Mouse (Mus musculus): ENCODE results near the gene Igfn1. TPM values are rescaled to one million over a fixed set of nuclear protein-coding genes. Genes with fewer than 3 reads are reported as not detected.

Igfn1 gene
- total RNA-seq (2021) = 10 to 100 TPM; 17.2 to 20.3 TPM
- long read RNA-seq, experiment 1, partial matches to known transcripts = 9 of 13 reads
- long read RNA-seq, experiment 1, other reads (novel, unspliced or antisense) = 4 of 13 reads
- long read RNA-seq, experiment 2, partial matches to known transcripts = 3 of 4 reads
- long read RNA-seq, experiment 2, other reads (novel, unspliced or antisense) = 1 of 4 reads

DNA sequence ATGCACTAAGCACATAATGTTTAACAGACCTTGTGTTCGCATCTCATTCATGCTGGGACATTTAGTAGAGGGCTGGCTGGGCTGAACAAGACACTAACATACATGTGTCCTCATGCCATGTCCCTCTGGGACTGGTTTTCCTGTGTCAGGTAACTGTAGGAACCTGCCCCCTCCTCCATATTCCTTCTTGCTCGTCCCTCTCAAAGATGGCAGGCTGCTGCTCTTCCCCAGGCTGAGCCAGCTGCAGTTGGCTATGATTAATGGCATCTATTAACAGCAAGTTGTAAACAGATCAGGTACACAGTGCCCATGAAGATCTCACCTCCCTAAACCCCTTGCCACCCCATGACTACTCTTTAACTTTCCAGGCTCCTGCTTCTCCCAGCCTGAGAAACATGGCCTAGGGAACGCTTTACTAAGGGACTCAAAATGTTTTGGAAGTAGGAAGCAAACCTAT lies at the start of gene Igfn1:
Gene Igfn1 (minus strand): TSS at position 51 of the 457 bp plus-strand sequence.
- no peak for DNase-seq (ENCODE audit: low spot score in 2 of 2)

DNA sequence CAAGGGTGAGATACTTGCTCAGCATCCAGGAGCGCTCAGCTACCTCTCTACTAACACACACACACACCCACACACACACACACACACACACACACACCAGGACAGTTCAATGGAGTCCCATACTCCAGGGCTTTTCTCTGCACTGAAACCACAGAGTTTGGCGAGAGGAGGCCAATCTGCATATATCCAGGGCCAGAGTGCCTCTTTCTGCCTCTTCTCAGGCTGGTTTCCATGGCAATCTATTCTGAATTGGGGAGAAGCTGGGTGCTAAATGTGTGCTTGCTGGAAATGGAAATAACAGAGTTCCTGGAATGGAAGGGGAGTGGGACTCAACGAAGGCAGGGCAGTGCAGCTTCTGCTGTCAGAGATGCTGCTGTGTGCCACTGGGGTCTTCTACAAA lies 49.6 kb upstream of the Igfn1 start:
- peak; percentile 62 to 72 for DNase-seq (ENCODE audit: low spot score in 2 of 2)

DNA sequence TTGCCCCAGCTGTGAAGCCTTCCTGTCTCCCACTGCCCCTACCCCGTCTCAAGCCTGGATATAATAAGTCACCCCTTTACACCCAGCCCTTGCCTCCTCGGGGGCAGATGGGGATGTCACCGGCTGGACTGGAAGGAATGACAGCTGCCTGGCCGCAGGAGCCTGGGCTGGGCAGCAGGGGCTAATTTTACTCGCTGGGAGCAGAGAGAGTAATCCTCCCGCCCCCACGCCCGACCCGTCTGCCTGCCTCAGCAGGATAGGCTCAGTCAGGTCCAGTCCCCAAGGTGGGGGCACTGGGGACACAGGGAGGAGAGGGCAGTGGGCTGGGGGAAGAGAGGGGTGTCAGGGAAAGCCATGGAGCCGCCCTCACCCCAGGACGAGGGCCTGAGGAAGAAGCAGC lies 46.4 kb upstream of the Igfn1 start, which contains the start of gene Cacna1s:
Gene Cacna1s (plus strand): TSS at position 204 of the 400 bp plus-strand sequence.
- no peak for DNase-seq (ENCODE audit: low spot score in 2 of 2)

DNA sequence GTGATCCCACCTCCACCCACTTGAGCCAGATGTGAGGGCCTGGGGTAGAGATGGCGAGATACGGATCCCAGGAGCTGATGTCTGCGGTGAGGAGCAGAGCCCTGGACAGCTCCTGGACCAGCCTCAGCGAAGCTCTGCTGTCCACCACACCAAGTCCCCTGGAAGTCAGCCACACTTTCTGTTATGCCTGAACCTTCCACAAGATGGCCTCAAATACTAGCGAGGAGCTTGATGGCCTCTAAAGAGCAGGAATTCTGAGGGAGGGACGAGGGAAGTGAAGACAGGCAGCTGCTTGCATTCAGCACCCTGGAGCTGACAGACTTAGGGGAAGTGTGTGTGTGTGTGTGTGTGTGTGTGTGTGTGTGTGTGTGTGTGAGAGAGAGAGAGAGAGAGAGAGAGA lies 45.3 kb upstream of the Igfn1 start:
- DNase-seq (ENCODE audit: low spot score in 2 of 2) = peak; percentile 81 to 82

GRCm38 (mm10) chr1:136051013-136051315 lies 44.8 kb upstream of the Igfn1 start:
- DNase-seq (ENCODE audit: low spot score in 2 of 2) = peak in 1 of 2 experiments; percentile 40

DNA sequence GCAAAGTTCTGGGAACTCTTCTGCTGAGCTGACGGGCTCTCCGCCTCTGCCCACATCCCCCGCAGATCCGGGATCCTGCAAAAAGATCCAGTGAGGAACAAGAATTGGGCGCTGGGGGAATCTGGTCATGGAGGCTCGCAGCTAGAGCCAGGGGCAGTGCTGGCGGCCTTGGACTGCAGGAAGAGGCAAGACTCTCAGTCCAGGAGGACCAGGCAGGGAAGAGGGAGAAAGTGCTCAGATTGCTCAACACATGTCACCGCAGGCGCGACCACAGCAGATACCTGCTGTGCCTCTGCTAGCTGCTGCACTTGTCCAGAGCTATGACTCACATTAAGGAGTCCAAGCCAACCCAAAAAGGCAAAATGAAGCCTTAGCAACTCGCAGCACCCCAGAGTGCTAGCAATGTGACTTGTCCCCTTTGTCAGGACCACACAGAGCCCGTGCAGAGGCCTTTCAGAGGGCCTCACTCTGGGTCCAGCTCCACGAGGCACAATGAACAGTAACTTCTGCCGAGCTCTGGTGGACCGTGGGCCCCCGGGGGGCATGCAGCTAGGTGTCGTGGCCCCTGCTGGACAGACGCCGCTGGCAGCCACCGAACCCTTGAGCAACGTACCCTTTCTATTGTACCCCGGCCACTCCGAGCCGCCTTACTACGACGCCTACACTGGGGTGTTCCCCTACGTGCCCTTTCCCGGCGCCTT lies 44.3 kb upstream of the Igfn1 start, which contains the start of gene Ascl5:
Gene Ascl5 (plus strand): TSS at position 493 of the 701 bp plus-strand sequence.
- peak in 1 of 2 experiments; percentile 59 for DNase-seq (ENCODE audit: low spot score in 2 of 2)

GRCm38 (mm10) chr1:136047894-136048293 lies 41.8 kb upstream of the Igfn1 start:
- no peak for DNase-seq (ENCODE audit: low spot score in 2 of 2)

- peak; percentile 47 to 52 for DNase-seq (ENCODE audit: low spot score in 2 of 2)
Measured at GRCm38 (mm10) chr1:136047432-136047831, 41.3 kb upstream of the Igfn1 start.

GRCm38 (mm10) chr1:136045774-136046173 lies 39.6 kb upstream of the Igfn1 start:
- DNase-seq (ENCODE audit: low spot score in 2 of 2) = peak; percentile 67 to 76

DNA sequence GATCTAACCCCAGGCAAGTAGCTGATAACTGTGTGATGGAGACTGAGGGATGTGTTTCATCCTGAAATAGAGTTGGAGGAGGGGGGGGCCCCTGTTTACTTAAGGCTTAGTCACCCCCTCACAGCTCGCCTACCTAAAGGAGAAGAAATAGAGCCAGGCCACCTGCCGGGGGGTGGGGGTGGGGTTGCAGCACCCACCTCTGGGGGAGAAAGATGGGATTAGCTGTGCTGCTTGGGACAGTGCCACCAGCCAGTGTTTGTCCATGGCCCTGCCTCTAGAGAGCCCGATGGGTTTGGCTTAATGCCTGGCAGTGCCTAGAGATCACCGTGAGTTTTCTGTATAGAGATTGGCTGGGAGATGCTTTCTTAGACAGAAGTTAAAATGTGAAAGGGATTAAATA lies 34.7 kb upstream of the Igfn1 start:
- DNase-seq (ENCODE audit: low spot score in 2 of 2) = no peak

DNA sequence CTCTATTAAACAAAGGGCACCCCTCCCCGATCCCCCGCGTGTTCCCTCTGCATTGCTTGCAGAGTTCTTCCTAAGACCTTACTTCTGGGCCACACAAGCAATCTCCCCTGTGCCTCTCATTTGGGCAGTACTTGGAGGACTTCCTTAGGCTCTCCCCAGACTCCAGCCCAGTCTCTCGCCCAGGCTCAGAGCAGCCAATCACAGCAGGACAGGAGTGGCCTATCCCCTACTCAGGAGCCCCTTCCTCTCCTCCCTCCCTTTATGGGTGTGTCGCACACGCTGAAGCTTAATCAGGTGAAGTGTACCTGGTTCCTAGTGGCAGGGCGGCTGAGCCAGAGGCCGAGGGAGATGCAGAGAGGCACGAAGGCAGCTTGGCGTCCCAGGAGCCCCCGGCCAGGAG lies 34.3 kb upstream of the Igfn1 start:
- no peak for DNase-seq (ENCODE audit: low spot score in 2 of 2)

- DNase-seq (ENCODE audit: low spot score in 2 of 2) = peak; percentile 54 to 65
Measured at GRCm38 (mm10) chr1:136038746-136039538, 32.8 kb upstream of the Igfn1 start.

GRCm38 (mm10) chr1:136032961-136033360 lies 26.8 kb upstream of the Igfn1 start:
- DNase-seq (ENCODE audit: low spot score in 2 of 2) = no peak

DNA sequence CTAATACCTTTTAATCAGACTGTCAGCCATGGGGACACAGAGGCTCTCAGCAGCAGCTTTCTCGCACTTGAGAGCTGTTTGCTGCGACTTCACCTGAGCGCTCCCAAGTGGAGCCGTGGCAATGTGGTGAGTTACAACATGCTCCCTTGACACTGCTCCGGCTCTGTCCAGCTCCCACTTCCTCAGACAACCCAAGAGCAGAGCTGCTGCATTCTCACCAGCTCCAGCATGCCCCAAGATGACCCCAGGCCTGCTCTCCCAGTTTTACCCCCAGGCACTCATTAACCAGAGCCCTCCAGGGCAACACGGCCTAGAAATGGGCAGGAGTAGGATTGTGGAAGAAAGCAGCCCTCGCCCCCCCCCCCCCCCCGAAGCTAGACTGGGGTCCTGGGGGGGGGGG lies 25.6 kb upstream of the Igfn1 start:
- no peak for DNase-seq (ENCODE audit: low spot score in 2 of 2)

DNA sequence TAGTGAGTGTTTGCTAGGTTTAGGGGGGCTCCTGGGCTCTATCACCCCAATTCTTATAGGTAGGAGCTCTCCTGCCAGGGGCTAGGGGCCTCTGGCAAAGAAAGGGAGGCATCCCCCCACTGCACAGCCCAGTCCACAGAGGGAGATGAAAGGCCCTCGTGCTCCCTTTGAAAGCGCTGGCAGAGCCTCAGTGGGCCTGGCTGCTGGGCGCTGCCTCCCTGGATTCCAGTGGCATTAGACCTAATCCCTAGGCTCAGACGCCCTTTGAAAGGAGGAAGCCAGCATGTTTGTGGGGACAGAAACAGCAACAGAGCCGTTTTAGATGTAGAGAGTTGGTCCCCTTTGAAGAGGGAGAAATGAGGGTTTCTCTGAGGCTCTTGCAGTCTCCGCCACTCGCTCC lies 24.1 kb upstream of the Igfn1 start:
- no peak for DNase-seq (ENCODE audit: low spot score in 2 of 2)

GRCm38 (mm10) chr1:136018390-136019189 lies 12.4 kb upstream of the Igfn1 start:
- DNase-seq (ENCODE audit: low spot score in 2 of 2) = no peak

DNA sequence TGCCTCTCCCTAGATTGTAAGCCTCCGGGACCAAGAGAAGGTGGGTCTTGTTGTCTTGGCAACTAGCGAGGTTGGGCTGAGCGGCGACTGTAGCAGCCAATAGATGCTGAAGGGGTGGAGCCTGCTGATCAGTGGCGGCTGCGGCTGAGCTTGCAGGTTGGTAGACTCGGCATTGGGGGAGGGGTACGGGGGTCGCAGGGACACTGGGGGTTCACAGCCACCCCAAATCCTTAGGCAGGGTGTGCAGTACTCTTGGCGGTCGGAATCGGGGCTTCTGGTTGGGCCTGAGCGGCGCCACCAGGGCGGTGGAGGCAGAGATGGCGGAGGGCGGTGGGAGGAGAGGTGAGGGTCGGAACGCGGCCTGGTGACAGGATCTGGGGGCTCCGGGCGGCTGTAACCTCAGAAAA lies 11.8 kb upstream of the Igfn1 start:
- DNase-seq (ENCODE audit: low spot score in 2 of 2) = peak; percentile 94 to 95

- no peak for DNase-seq (ENCODE audit: low spot score in 2 of 2)
Measured at GRCm38 (mm10) chr1:136017307-136017706, 11.2 kb upstream of the Igfn1 start.

- DNase-seq (ENCODE audit: low spot score in 2 of 2) = no peak
Measured at GRCm38 (mm10) chr1:136014796-136015502, 8.8 kb upstream of the Igfn1 start.

GRCm38 (mm10) chr1:136013513-136013912 lies 7.4 kb upstream of the Igfn1 start:
- DNase-seq (ENCODE audit: low spot score in 2 of 2) = no peak

Data from left cerebral cortex, adult 18-20 months (tissue).